Mouse (Mus musculus) right cerebral cortex, adult 18-20 months (tissue): Measurements from ENCODE around the gene Kcnh7.

Experiments used
- DNase-seq: peaks from one replicate; pipeline ENCODE4 v3.0.0; 2022; ENCODE audit warnings: mixed read lengths

Gene Kcnh7

DNA sequence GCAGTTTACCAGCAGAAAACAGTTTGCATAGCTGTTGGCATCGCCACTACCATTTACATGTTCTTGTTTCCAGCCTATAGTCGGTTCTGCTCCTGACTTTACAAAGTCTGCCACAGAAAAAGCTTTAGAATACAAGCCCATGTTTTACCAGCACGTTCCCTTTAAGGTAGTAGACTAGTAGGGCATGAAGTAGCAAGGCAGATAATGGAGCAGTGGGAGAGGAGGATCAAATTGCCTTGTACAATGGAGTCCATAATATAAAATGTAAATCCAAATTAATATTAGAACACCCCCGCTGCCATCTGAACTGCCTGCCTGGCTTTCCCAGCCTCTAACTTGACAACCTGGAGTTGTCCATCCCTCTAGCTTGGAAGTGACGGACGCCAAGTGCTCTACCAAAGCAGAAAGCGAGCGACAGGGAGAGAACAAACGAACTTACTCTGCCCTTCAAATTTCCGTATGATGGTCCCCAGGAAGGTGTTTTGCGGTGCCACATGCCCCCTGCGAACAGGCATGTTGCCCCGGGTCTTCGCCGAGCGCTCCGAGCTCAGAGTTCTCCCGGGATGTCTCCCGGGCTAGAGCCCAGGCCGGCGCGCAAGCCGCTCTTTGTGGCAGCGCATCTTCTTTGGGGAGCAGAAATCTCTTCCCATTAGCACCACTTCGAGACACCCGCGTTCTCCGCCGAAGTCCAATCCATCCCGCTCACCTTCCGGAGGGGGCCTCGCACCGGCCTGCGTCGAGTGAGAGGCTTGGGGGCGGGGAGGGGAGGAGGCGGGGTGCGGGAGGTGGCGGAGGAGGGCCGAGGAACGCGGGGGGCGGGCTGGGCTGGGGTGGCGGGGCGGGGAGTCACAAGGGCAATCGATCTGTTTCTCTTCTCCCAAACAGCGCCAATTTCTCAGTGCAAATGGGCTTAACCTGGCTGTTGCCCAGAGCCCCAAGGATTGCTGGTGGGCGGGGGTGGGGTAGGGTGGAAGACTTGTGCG is at the start of gene Kcnh7:
TSS of gene Kcnh7 (minus strand) at position 725 of the 983 bp plus-strand sequence.
- peak; percentile 57 for DNase-seq

DNA sequence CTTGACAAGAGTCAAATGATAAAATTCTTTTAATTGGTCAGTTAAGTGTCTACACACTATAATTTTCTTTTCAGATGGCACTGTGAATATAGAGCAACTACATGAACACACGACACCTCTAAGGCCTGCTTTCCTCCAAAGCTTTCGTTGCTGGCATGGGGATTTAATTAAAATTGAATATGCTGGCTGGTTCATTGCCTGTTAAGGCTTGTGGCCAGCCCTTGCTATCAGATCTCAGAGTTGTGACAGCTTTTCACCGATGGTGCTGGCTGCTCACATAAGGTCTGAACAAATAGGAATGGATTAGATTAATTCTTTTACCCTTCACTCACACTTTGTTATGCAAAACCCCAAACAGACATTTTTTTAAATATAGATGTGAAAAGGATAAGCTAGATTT is 23.3 kb upstream of the Kcnh7 start:
- DNase-seq: no peak

DNA sequence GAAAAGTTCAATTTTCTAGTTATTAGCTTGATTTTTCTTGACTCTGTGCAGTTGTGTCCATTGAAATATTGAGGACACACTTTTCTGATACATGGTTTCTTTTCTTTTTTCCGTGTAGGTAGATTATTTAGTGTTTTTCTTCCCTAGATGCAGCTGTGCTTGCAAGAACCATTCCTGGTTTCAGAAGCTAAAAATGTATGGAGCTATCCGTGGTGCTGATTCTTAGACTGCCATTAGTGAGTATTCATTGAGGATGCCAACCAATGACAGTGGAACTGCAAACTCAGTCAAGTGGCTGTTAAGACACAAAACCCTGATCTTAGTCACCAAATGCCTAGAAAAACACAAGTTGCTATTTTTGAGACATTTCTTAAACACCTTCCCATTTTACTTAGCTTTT is 1.9 kb upstream of the Kcnh7 start:
- DNase-seq: no peak

DNA sequence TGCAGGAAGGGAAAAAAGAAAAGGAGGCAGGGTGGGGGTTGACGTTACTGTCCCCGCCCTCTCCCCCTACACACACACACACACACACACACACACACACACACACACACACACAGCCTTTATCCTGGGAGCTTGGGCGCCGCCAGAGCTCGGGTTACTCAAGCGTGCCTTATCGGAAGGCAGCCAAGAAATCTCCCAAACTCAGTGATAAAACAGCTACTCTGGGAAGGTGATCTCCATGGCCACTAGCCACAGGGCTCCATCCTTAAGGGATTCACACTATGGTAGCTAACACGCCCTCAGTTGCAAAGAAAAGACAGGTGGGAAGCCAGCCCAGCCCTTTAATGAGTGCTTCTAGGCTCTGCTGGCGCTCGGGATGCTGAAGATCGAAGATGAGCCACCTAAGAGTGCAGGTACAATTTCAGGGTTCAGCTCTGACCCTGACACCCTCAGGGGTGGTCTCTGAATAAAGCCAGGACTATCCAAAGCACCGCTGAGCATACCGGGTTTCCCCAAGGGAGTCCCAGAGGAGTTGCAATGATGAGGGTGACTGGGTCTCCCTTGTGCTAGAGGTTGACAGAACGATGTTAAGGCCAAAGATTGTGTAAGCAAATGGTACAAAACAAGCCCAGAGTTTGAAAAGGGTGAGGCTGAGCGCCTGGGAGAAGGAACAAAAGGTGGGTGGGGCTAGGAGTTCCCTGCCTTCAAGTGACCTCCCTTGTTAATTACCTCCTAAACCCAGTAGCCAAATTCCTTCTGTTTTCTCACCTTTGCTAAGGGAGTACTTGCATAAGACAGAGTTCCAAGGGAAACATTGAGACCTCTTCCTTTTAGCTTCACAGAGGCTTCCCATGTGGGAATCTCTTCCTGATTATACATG is 704 bp upstream of the Kcnh7 start:
- peak; percentile 57 for DNase-seq

DNA sequence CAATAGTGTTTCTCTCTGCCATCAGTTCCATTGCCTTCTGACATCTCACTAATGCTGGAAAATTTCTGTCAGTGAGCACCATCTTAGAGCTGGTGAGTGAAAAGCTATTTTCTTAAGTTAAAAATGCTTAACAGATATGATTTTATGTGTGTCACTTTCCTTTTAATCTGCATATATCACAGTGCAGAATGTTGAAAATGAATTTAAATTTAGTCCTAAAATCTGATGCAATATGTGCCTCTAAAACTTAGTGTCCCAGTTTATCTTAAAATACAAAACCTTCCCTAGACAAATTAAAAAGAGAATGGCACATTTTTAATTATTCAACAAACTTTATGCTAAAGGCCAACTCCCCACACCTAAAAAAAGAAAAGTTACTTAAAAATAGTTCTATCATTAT is 30.4 kb downstream of the Kcnh7 start:
- no peak for DNase-seq

DNA sequence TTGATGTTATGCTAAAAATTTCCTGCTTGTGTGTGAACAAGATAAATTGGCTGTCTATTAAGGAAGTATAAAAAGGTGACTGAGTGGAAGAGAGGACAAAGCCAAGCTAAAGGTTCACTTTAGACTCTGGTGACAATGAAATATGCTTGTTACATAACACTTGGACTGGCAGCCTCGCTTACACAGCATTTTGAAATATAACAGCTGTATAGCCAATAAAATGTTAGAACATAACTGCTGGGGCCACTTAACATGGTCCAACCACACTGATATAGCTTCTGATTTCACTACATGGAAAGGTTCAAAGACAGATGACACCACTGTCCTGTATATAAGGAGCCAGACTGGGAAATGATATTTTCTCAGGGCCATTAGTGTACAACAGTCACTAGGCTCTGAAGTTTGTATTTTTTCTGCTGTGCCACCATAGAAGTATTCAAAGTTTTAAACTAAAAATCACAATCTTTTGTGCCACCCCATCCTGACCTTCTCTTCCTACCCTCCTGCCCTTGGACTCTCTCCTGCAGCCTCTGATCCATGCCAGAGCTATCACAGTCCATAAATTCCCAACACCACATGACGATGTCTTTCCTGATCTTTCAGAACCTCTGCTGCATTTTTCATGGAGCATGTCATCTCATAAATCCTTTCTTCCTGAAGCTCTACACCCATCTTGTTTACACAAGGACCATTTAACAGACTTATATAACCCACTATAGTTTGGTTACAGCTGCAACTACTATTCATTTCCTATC is 56.1 kb downstream of the Kcnh7 start:
- no peak for DNase-seq

DNA sequence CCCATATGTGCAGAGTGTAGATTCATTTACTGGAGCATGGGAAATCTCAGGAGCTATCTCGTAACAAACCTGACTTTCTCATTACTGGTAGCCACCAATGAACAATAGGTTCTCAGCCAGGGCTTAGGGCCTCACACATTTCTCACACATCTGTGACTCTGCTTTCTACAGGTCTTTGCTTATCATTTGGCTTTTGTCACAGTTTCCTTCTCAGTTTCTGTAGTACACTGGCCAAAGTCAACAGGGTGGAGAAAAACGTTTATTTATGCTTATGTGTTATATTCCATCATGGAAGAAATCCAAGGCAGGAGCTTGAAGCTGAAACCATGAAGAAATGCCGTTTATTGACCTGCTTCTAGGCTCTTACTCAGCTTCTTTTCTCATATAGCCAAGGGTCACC is 63.8 kb downstream of the Kcnh7 start:
- DNase-seq: no peak

DNA sequence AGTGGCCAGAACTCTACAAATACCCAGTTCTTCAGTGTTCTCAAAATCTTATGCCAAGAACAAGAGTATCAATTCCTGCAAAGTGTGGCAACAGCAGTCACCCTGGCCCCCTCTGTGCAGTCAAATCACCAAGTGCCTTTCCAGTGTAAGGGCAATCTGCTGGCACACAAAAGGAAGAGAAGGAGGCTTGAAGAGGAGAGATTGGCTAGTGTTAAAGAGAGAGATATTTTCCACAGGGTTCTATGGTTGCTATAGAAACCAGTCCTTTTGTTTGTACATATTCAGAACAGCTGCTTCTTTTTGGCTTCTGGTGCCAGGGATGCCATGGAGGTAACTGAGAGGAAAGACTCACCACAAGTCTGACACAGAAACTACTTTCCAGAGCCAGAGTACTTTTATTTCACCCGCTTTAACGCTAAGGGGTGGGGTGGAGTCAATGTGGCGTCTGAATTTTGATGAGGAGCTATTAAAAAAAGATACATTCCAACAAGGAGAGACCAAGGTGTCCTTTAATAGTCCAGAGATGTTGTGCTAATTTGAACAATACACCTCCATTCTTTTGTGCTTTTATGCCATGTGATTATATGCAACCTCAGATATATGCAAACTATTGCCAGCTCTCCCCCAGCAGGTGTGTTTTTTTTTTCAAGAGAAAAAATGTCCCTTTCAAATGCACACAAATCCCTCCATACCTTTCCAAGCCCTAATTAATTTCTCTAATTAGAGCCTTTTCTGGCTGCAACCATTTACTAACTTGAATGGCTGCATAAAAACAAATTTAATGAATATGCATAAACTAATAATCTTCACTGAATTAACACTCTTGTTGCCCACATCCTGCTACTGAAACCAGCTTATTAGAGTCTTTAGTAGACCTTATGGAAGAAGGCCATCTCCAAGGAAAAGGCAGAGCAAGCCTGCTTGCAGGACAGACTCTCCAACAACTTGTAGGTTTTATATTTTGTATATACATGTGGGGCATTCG is 66.6 kb downstream of the Kcnh7 start:
- DNase-seq: peak; percentile 17

DNA sequence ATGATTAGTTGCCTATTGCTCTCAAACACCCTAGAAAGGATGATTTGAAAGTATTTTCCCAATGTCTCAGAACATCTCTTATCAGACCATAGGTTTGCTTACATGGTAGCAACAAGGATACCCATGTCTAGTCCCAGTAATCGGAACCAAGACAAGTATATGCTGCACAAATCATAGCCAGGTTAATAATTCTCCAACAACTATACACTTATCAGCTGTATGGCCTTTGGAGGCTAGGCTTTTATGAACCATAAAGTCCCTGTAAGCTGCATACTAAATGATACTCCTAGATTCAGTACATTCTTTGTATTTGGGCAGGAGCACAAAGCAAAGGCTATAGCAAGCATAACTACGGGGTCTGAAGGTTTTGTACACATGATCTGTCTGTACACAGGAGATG is 78.1 kb downstream of the Kcnh7 start:
- DNase-seq: no peak

DNA sequence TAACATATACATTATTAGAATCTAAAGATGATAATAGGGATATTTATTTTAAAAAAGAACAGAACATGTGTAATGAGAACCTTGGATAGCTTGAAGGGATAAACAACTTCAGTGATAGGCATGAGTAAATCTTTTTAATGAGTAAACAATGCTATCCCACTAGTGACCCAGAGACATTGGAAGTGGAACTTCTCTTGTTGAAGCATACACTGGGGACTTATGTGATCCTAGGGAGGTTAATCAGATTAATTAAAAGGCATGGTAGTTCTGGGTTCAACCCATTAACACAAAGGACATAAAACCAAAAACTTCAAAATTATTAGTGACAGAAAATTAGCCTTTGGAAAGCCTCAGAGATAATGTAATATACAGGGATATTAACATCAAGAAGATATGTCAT is 84.4 kb downstream of the Kcnh7 start:
- no peak for DNase-seq

DNA sequence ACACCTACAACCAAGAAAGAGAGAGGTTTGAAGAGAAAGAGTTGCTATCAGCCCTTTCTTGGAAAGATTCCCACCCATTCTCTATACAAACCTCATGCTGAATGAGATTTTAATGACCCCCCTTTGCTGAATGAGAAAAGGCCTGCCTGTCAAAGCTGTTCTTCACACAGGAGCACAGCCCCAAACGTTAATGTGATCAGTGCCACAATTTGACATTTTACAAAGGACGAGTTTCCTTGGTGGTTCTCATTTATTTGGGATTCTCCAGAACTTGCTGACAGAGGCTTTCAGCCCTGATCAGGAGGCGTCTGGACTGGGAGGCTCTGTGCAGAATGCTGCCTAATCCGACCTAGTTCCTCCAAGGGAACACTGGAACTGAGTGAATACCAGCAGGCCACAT is 92.3 kb downstream of the Kcnh7 start:
- no peak for DNase-seq

DNA sequence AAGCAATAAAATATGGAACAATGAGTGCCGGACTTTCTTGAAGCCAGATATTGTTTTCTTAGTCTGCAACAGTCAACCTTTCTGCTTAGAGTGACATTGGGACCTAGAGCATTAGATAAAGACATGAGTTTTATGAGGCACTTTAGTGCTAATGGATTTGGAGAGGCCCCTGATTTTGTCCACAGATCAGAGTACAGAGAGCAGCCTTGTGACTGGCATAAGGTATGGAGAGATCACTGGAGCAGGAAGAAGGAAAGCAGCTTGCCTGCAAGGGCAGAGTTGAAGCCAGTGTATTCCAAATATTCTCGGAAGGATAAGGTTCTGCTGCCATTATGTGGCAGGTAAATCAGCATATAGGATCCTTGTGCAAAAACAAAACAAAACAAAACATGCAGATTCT is 93.6 kb downstream of the Kcnh7 start:
- no peak for DNase-seq

DNA sequence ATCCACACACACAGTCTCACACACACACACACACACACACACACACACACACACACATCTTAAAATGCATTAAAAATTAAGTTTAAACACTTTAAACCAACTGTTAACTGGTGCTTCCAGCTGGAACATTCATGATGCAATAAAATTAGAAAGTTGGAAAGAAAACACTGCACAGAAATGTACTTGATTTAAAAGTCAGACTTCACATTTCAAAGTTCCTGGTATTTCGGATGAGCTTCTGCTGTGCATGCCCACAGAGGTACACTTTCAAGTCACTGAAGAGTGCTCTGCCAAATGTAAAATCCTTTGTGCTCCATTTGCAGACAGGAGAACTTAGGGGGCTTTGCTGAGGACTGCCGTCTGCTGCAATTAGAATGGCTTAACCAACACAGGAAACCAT is 125.7 kb downstream of the Kcnh7 start:
- DNase-seq: no peak

DNA sequence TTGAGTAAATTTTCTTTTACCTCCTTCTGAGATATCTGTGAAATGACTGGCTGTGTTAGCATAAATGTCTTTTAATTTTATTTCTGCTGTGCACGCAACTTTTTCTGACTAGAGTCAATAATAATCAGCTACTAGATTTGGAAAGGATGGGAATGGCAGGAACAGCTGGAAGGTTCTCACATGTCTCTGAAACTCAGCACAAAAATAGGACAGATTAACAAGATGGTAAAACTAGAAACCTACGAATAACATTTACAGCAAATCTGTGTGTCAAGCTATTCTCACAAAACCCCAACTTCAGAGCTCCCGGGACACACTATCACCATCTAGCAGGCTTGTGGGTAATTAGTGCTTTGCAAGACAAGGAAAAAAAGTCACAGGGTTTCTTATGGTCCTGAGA is 134.2 kb downstream of the Kcnh7 start:
- no peak for DNase-seq

DNA sequence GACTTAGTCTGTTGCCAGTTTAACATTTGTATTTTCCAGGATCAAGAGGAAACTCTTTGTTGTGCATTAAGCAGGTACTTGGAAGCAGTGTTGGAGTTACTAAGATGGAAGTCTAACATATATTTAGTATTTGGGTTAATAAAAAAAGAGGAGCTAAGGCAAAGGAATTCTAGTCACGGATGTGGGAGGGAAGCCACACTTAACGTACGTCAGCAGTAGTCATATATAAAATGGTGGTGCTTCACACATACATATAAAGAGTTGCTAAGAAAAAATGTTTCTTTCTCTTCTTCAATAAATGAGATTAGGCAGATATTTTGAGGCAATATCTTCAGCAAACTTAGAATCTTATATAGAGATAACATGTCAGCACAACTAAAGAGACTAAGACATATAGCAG is 144.4 kb downstream of the Kcnh7 start:
- no peak for DNase-seq

DNA sequence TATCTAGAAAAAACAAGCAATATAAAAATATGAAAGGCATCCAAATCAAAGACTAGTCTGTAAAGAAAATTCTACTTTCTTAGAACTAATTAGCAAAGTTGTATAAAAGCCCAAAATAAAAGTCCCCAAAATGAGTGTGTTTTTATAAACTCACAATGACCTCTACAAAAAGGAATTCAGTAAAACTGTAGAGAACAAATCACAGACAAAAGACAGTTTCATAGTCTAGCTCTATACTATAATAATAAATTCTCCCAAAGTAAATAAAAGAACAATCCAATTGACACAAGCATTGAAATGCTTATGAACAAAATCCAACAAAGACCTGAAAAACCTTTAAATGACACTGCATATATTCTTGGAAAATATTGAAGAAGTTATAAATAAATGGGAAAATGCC is 169.2 kb downstream of the Kcnh7 start:
- DNase-seq: no peak

DNA sequence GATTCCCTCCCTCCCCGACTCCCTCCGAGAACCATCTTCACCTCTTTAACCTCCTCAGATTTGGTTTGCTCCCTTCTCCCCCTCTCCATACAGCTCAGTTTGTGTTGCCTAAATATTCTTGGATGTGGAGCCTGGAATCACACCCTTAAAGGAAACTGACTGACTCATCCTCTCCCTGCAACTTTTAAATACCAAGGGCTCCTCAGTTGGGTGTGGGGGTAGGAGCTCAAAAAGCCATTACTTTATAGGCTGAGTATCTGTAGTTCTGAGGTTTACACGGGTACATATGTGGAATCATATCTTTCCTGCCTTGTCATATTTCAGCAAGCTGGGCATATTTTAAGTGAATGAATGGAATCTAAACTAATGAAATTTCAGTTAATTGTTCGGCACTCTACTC is 174.9 kb downstream of the Kcnh7 start:
- peak; percentile 53 for DNase-seq

DNA sequence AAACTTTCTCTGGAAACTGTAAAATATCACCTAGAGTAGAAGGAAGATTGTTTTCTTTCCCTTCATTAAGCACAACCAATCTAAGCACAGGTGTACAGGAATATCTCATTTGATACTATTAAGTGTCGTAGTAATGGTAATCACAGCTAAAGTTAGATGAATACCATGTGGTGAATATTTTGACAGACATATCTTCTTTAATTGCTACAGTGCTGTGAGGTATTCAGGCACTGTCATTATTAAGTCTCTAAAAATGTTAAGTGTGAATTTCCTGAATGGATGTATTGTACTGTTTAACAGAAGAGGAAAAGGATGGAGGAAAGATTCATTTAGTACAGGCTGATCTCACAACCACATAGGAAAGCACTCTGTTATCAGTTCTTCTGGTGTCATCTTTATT is 181.3 kb downstream of the Kcnh7 start:
- DNase-seq: no peak

DNA sequence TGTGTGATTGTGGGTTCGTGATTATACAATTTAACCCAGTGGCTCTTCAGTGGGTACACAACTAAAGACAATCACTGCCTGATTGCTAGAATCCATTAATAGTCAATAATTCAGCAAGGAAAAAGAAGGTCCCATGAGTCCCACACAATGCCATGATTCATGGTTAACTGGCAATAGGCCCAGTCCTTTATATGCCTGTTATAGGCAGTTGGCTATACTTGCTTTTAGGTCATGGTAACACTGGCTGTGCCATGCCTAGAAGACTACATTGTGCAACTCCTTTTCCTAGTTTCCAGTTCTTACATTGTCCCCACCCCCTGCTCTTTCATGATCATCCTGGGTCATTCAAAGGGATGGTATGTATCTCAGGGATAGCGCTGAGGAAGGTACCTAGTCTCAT is 186.4 kb downstream of the Kcnh7 start:
- no peak for DNase-seq

DNA sequence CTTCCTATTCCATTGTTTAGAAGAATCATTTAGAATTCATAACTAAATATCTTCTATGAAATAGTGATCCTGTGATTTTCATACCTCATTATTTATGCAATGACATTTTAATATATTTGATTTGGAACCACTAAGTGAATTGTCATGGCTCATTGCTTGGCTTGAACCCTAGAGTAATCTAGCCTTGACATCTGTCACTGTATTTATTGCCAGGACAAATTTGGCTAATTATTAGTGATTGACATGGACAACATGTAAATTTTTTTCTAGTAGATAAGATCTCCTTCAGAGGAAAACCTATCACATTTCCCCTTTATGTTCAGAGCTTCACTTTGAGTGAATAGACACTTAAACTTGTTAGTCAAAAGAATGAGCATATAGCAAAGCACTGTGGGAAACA is 195.5 kb downstream of the Kcnh7 start:
- DNase-seq: no peak

DNA sequence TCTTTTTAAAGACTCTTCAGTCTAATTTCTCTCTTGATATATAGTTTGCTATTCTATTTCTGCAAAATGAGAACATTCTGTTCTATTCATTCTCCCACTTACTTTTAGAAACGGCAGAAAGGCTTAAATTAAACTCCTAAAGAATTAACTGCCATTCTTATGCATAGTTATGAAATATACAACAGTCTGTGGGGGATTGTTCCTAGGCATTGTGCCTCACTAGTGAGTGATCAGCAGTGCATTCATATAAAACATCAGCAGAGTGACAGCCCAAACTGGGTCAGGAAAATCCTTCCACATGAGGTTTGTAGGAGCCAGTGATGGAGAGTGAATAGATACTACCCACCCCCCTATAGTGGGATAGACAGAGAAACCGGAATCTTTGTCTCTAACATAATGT is 200.2 kb downstream of the Kcnh7 start:
- DNase-seq: no peak
